Mouse (Mus musculus): ENCODE measurements around the gene Bach2.

Gene Bach2

DNA sequence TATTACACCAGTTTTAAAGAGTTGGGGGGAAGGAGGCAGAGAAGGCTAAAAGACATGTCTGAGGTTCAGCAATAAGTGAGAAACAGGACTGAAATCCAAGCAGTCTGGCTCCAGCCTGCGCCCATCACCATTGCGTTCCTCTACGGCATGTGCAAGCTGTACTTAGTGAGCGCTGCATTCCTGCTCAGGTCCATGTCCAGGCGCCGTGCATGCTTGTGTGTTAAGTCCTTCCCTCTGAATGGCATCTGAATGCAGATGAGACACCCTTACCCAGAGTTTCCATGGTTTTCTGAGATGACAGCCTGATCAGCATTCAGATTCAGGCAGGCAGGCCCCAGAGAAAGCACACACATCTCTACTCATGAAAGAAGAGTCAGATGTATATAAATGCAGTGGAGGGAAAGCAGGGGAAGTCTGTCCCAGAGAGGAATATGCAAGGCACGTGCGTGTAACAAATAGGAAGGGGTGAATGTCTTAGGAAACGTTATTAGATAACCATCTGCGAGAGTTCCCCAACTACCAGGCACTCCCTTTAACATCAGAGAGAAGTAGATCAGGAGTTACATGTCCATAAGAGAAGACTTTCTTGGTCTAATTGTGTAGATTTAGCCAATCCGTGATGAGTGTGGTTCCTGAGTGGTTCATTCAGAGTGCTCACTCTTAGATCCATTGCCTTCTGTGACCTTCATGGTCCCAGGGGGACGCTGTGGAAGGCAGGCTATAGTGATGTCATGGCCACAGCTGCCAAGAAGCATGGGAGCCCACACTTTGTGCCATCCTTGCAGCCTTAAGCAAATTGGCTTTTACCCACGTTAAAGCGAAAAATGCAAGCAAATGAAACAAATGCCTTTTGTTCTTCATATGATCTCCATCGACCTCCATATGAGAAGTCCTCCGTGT is 241.4 kb downstream of the Bach2 start:
- DNase-seq (ENCODE audit: extremely low read depth, low read depth, low spot score), result no peak

DNA sequence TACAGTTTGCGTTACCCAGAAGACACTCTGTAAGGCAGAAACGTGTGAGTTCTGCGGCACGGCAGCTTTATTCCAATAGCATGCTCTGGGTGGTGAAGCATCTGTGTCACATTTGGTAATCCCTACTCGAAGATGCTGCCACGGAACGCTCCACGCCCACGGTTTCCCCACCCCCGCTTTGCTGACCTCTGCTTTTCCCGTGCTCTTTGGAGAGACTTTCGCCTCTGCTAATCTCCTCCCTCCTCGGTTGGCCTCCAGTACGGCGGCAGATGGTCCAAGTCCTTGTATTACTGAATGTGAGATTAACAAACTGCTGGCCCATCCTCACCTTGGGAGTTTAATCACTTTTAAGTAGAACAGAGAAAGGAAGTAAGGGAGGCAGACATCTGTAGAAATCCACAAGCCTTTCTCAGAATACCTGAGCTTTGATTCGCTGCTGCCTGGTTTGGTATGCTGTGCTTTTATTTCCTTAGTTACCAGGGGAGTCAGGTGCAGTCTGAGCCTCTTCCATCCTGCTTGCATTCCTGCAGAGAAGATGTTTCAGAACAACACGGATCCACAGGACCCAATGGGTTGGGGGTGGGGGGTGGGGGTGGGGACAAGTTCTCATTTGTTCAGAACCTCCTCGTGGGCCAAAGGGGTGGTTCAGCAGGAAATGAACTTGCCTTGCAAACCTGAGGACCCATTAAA is 242.9 kb downstream of the Bach2 start:
- DNase-seq (ENCODE audit: extremely low read depth, low read depth, low spot score), result no peak

DNA sequence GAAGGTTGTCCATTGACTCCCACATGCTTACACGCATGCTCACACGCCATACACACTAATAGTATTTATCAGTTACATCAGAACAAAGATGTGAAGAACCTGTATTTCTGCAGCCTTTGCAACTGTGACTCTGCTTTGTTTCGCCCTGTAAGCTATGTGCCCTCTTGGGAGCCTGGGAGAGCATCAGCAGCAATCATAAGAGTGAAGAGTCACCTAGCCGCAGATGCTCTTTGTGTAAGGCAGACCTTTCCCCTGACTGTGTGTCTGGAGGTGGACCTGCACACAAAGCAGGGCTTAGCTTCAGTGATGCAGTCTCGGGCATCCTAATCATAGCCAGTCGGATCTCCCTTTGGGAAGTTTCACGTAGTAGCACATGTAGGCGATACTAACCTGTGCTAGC is 243.5 kb downstream of the Bach2 start:
- no peak for DNase-seq (ENCODE audit: extremely low read depth, low read depth, low spot score)

DNA sequence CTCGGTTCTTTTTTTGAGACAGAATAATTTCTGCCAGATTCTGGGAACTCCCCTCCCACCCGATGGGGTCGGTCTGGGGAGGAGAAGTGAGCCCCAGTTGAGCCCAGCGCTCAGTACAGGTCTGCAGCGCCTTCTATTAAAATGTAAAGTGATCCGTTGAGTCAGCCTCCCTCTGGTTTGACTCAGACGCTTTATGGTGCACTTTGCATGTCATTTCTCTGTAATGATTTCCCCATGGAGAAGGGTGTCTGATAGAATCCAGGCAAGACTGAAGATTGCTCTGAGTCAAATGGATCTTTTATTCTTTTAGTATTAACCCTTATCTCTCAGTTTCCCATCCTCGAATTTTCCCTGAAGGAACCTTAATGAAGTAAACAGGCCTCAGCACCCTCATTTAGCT is 244.3 kb downstream of the Bach2 start:
- no peak for DNase-seq (ENCODE audit: extremely low read depth, low read depth, low spot score)

DNA sequence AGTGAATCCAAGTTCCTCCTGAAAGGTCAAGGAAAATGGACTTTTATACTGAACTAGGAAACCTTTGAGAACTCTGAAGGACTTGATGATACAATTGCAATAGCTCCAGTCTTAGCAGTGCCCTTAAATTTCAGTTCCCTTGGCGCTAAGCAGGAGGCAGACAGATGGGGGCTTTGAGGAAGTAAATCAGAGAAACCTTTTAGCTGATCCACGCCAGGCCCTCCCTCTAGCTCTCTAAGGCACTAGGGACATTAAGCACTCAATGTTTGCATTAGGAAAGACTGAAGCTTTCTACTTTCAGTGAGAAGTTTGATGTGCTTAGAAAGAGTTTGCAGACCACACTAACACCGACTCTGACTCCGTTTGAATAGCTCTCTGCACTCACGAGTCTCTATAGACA is 247.2 kb downstream of the Bach2 start:
- DNase-seq (ENCODE audit: extremely low read depth, low read depth, low spot score), result no peak

DNA sequence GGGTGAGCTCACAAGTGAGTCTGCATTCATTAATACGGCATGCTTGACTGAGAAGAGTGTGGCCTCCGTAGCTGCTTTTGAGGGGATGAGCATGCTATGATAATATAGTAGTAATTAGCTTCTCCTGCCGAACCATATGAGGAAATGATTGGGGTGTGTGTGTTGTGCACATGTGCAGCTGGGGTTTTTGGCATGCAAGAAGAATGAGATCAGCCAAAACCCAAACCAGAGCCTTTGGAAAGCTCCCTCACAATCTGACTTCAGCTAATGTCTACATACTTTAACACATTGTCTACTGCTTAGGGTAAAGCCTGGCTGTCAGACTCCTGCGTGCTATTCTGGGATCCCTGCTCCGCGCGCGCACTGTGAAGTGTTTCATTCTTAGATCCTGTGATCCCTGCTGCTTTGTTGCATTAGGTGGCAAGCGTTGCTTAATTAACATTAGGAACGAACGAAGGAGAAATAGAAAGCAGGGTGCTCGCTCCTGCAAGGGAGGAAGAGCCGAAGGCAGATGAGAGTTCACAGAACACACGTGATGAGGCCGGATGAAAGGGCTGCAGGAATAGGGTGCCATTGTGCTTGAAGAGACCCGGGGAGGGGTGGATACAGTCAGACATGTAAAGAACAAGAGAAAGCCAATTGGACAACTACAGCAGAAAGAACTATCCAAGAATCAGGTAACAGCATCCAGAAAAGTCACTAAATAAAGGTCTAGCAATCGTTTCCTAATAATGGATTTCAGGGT is 248.2 kb downstream of the Bach2 start:
- no peak for DNase-seq (ENCODE audit: extremely low read depth, low read depth, low spot score)

DNA sequence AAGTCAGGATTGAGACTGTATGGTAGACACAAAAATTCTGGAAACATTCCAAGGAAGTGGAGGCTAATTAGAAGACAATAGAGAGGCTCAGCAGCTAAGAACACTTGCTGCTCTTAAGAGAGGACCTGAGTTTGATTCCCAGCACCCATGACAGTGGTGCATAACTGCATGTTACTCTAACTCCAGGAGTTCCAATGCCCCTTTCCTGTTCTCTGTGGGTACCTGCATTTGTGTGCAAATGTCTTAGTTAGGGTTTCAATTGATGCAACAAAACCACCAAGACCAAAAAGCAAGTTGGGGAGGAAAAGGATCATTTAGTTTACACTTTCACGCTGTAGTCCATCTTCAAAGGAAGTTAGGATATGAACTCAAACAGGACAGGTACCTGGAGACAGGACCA is 250.6 kb downstream of the Bach2 start:
- no peak for DNase-seq (ENCODE audit: extremely low read depth, low read depth, low spot score)

DNA sequence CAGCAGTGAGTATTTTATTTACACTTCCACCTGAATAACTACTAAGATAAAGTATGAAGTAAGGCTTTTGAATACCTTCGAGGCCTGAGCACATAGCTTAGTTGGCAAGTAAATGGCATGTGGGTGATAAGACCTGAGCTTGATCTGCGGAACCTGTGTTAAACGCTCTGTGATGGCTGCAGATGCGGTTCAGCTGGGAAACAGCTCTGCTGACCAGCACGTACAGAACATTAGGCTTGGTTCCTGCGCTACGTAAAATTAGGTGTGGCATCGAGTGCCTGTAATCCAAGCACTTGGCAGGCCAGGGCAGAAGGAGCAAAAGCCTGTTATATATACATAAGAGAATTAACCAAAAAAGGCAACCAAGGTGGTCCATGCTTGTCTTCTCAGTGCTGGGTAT is 252.6 kb downstream of the Bach2 start:
- no peak for DNase-seq (ENCODE audit: extremely low read depth, low read depth, low spot score)

DNA sequence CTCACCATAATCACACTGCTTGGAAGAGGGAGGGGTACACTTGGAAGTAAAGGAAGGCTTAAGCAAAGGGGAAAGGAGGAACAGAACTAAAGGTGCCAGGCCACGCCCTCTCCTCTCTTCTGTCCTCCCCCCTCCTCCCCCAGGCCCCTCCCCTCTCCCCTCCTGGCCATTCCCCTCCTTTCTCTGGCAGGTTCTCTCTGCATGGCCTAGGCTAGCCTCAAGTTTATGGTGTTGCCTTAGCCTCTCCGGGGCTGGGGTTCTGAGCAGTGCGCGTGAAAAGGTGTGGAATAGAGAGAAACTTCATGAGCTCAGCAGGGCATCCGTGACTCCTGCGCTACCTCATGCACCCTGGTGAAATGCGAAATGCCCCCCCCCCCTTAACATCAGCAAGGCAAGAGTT is 254.2 kb downstream of the Bach2 start:
- no peak for DNase-seq (ENCODE audit: extremely low read depth, low read depth, low spot score)

DNA sequence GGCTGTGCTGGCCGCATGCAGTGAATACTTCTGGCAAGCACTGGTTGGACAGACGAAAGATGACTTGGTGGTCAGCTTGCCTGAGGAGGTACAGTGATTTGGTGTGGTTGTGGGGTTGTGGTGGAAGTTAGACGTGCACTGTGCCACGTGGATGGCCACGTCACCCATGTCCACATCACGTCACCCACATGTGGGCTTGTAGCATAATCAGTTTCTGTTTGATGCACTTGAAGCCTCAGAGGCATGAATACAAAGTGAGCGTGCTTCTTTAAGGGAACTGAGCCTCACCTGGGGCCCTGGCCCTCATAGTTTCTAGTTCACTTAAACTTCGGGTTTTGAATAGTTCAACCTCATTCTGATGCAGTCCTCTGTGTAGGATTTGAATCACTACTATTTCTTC is 263.2 kb downstream of the Bach2 start:
- DNase-seq (ENCODE audit: extremely low read depth, low read depth, low spot score), result no peak

DNA sequence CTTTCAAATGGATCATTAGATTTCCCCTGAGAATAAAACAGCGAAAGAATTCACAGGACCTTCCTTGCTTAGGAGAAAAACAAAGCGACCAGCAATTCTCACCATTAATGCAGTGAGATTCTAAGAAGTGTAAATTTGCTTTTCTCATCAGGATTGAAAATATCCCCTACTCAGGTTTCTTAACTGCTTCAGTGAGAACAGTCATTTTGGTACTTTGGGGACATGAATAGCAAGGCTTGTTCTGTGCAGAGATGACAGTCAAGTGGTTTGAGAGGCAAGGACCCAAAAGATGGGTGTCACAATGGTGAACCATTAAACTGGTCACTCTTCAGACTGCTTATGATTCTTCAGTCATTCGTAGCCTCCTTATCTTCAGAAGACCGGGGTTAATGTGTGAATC is 263.6 kb downstream of the Bach2 start:
- DNase-seq (ENCODE audit: extremely low read depth, low read depth, low spot score), result no peak

DNA sequence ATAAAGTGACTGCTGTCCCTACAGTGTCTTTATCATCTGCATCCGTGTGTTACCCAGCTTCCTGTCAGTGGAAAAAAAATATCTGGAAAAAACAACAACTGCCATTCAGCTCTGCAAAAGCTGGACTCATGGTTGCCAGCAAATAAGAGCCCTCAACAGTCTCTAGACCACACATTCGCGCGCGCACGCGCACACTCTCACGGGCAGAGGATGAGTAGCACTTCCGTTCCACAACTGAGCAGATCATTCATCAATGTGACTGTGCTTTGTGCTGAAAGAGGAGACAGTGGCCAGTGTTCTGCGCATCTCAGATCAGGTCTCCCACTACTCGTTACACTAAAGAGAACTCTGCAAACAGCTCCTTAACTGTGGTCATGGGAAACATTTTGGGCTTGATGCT is 265.6 kb downstream of the Bach2 start:
- DNase-seq (ENCODE audit: extremely low read depth, low read depth, low spot score), result no peak

DNA sequence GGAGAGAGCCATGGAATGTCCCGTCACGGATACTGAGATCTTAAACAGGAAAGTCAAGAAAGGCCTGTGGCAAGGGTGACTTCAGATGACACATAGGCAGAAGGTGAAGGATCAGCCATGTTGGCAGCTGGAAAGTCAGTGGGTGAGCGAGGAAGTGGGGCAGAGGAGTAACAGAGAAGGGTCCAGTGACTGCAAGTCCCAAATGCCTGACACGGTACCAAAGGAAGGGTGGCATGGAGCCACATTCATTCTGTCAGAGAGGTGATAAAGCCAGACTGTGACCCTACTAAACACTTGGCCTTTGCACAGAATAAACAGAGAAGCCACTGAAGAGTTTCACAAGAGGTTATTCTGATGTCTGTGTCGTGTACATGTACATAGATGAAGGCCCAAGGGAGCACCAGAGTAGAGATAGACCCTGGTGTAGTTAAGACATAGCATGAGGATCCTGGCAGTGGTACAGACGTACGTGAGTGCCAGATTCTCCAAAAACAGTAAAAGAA is 267.8 kb downstream of the Bach2 start:
- no peak for DNase-seq (ENCODE audit: extremely low read depth, low read depth, low spot score)

DNA sequence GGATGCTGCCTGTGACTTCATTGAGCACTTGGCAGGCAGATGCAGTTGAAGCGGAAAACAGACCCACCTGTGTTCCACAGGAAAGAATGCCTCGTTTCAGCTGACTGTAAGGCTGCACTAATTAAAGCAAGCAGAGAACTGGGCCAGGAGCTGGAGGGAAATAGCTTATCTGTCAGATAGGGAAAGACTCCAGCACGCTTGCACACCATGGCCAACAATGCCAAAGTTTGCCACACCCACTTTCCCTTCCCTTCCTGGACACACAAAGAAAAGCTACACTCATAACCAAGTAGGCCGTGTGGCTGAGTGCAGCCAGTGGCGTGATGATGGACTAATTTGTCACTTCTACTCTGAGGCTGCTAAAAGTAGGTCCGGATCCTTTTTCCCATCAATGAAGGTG is 268.4 kb downstream of the Bach2 start:
- DNase-seq (ENCODE audit: extremely low read depth, low read depth, low spot score), result no peak

DNA sequence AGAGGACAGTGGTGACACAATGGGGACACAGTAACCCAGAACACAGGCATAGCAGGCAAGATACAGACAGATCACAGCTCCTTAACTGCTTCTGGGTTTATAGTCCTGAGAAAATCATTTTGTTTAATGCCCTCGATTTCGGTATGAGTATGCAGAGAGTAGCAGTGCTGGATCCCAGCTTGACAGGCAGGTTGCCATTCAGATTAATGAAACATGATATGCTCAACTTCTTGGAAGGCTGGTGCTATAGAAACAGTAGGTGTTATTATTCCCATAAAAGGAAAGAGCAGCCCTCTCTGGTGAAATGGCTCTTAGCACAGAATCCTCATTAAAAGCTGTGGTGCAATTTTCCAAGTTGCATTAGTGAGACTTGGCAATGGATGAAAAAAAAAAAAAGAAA is 270.0 kb downstream of the Bach2 start:
- peak; percentile 76 for DNase-seq (ENCODE audit: extremely low read depth, low read depth, low spot score)

DNA sequence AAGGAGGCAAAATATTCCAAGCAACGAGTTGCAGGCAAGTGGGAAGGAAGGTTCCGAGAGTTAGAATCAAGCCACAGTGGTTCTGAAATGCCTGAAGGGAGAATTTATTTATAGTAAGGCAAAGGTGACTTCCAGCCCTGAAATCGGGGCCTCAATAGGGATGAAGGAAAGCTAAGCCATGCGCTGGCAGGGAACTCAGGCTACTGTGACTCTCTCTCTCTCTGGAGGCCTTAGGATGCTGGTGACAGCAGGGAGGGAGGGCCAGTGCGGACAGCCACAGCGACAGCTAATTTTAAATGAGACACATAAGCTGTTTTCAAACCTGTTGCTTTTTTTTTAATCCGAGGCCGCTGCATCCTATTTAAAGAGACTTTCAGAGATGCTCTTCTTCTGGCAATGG is 270.4 kb downstream of the Bach2 start:
- DNase-seq (ENCODE audit: extremely low read depth, low read depth, low spot score), result no peak

DNA sequence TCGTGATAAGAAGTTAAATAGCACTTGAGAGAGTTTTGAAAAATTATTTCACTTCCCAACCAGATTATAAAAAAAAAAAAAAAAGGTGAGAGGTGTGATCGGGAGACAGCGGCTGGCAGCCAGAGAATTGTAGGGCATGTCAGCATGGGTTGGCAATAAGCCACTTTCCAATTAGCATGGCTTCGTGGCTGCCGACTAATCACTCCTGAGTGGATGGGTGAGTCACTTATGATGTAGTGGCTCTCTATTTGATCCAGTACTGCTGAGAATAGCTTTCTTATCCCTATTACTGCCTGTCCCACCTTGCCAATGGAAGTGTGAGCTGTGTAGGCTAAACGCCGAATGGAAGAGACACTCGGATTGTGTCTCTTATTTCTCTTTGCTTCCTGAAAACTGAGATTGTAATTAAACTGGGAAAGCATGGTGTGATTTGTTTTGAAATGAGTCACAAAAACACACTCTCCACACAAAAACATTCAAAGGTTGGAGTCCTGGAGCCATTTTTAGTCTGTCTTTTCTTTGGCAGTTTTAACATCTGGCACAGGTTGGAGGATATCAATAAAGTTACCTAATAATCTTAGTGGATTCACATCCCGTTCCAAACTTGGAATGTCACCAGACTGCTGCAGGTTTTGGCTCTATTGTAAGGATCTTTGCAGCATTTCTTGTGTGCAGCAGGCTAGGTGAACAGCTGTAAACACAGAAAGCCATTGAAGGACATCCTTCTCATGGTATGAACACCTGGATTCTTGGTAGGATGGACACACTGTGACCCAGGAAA is 271.4 kb downstream of the Bach2 start:
- peak; percentile 94 for DNase-seq (ENCODE audit: extremely low read depth, low read depth, low spot score)

DNA sequence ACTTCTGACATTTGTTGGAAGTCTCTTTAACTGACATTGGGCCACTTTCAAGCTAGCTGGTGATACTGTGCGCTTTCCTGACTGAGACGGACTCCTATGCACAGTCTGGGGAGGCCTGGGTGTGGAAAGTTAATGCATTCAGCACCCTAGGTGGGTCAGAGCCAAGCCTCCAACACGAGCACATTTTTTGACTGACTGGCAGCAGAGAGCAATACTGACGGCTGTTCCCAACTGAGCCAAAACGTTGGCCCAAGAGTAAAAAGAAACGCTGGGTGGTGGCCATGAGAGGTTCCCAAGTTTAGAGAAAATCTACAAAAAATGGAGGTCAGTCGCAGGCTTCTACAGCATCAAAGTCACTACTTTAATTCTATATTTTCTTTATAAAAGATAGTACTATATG is 272.3 kb downstream of the Bach2 start:
- DNase-seq (ENCODE audit: extremely low read depth, low read depth, low spot score), result no peak

DNA sequence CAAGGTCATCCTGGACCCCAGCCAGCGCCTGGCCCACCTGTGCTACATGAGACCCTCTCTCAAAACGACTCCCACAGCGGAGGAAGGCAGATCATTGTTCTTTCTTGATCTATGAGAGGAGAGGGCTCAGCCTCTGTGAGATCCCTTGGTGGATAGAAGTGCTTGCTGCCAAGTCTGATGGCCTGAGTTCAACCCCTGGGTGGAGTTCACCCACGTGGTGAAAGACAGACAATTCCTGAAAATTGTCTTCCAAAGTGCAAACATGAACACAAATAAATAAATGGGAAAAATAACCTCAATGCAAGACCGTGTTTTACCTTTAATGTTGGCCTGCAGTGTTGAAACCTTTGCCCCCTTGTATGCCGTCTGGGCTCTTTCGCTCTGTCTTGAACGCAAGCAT is 277.5 kb downstream of the Bach2 start:
- no peak for DNase-seq (ENCODE audit: extremely low read depth, low read depth, low spot score)

DNA sequence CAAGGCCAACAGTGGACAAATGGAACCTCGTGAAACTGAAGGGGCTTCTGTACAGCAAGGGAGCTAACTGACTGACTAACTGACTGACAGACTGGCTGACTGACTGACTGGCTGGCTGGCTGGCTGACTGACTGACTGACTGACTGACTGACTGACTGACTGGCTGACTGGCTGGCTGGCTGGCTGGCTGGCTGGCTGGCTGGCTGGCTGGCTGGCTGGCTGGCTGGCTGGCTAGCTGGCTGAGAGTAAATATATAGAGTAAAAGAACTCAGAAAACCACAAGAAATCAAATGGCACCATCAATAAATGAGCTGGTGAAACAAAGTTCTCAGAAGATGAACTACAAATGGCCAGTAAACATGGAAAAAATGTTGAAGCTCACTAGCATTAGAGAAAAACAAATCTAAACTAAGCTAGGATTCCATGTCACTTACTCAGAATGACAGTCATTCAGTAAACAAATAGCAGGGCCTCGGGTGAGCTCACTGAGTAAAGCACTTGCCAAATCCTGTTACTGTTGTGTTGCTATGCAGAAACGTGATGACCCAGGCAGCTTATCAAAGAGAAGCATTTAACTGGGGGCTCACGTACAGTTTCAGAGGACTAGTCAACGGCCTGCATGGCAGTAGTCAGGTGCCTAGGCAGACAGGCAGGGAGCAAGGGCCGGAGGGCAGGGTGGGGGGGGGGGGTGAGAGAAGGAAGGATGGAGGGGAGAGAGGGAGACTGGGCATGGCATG is 280.4 kb downstream of the Bach2 start:
- DNase-seq (ENCODE audit: extremely low read depth, low read depth, low spot score), result no peak

Data from fat pad, adult 2 months (tissue).